Mouse (Mus musculus) hindbrain, embryonic 12.5 days (tissue): ENCODE measurements around the gene Necab2. TPM values are rescaled to one million over a fixed set of nuclear protein-coding genes. Genes with fewer than 3 reads are reported as not detected.

ENCODE experiments used
- ATAC-seq: fragments of 200-750 bp; cut with Nextera tagmentation; 2 replicates; pipeline ENCODE4 v1.8.0; 2017; ENCODE audit warnings: moderate TSS enrichment; ENCODE audit not compliant: low FRiP score
- H3K27ac ChIP-seq: fragments of 300-500 bp; sonication (generic); 2 replicates; pipeline ENCODE4 v1.5.1; 2016; ENCODE audit warnings: mild to moderate bottlenecking
- H3K27me3 ChIP-seq: fragments of 300-500 bp; sonication (generic); 2 replicates; pipeline ENCODE4 v1.6.1; 2016; ENCODE audit warnings: mild to moderate bottlenecking
- H3K36me3 ChIP-seq: fragments of 300-500 bp; sonication (generic); 2 replicates; pipeline ENCODE4 v1.6.1; 2016; ENCODE audit warnings: mild to moderate bottlenecking
- H3K4me1 ChIP-seq: fragments of 300-500 bp; sonication (generic); 2 replicates; pipeline ENCODE4 v1.6.1; 2016
- H3K4me2 ChIP-seq: fragments of 300-500 bp; sonication (generic); replicated peaks from 2 replicates; pipeline ENCODE4 v1.6.1; 2016; ENCODE audit warnings: mild to moderate bottlenecking
- H3K4me3 ChIP-seq: fragments of 300-500 bp; sonication (generic); 2 replicates; pipeline ENCODE4 v1.5.1; 2016; ENCODE audit warnings: mild to moderate bottlenecking
- H3K9ac ChIP-seq: fragments of 300-500 bp; sonication (generic); 2 replicates; pipeline ENCODE4 v1.6.1; 2016; ENCODE audit warnings: mild to moderate bottlenecking, moderate library complexity
- H3K9me3 ChIP-seq: fragments of 300-500 bp; sonication (generic); replicated peaks from 2 replicates; pipeline ENCODE4 v1.6.1; 2016; ENCODE audit warnings: mild to moderate bottlenecking
- WGBS: fragments of 180-500 bp; shearing (Covaris S2); methylation state at CpG from one replicate; pipeline ENCODE4 v1.1.7; 2016; 5-methylcytosine and 5-hydroxymethylcytosine counted together
- polyA plus RNA-seq: library from polyadenylated mRNA; unstranded; fragments of >200 nt; fragmentation: Nextera tagmentation; extraction: Ambion mirVana; gene quantifications from 2 replicates; pipeline ENCODE4 v1.2.1, GENCODE M21; 2016

The Necab2 gene
- polyA plus RNA-seq, 1 experiment from 2014 or later: 18.3 TPM

- peaks cover 39% of the 10 kb centered on the region for H3K4me1 ChIP-seq
- H3K9me3 ChIP-seq: no peaks in the 10 kb centered on the region
- H3K4me3 ChIP-seq: no peak overlapping the region
- no peak for ATAC-seq
- 66% methylated on average over 10 of the region's 10 CpGs for WGBS
- 0 out of 2 replicates have a peak overlapping the region, but pooled peaks have one; percentile 27 for H3K4me2 ChIP-seq
- H3K27me3 ChIP-seq: peaks cover 17% of the 10 kb centered on the region
- H3K36me3 ChIP-seq: no peaks in the 10 kb centered on the region
- H3K9ac ChIP-seq: no peak overlapping the region
- H3K27ac ChIP-seq: peak overlapping the region; percentile 57
Observed at GRCm38 (mm10) chr8:119466794-119467193, 20.3 kb downstream of the Necab2 start.

DNA sequence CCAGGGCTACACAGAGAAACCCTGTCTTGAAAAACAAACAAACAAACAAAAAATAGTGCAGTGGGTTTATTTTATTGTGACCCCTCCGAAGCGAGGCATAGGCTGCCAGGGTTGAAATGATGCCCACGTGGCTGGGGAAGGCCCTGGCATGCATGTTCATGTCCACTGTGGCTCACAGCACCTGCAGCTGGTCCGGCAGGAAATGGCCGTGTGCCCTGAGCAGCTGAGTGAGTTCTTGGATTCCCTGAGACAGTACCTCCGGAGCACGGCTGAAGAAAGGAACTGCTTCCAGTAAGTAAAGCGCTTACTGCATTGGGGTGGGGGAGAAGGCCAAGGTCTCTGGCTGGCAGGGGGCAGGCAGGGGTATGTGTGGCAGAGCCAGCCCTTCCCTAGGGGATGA is 21.6 kb downstream of the Necab2 start:
- no peaks in the 10 kb centered on the region for H3K9me3 ChIP-seq
- peaks cover 18% of the 10 kb centered on the region for H3K27me3 ChIP-seq
- 88% methylated on average over 8 of the region's 8 CpGs for WGBS
- peaks cover 37% of the 10 kb centered on the region for H3K4me1 ChIP-seq
- H3K4me3 ChIP-seq: no peak overlapping the region
- no peak for ATAC-seq
- H3K4me2 ChIP-seq: no peak overlapping the region
- H3K9ac ChIP-seq: no peak overlapping the region
- H3K36me3 ChIP-seq: no peaks in the 10 kb centered on the region
- no peak overlapping the region for H3K27ac ChIP-seq

DNA sequence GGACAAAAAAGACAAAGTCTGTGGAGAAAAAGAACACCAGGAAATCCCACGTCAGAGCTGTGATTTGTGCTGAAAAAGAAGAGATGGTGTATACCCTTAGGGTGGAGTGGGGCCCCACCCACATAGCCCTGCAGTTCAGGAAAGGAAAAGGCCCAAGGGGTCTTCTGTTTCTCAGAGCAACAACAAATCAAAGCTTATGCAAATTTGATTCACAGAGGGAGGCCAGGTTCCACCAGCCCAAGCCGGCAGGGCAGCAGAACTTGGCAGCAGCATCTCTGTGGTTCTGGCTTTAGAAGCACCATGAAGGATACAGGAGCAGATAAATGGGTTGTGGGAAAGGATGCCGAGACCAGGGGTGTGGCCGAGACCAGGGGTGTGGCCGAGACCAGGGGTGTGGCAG is 32.2 kb downstream of the Necab2 start:
- Histone ChIP-seq H3K36me3 (no peaks in the 10 kb centered on the region), H3K27ac (no peak overlapping the region), H3K4me3 (no peak overlapping the region), H3K9ac (no peak overlapping the region), H3K9me3 (no peaks in the 10 kb centered on the region), H3K27me3 (0 out of 2 replicates have a peak, but pooled peaks cover 3% of the 10 kb centered on the region), H3K4me2 (no peak overlapping the region), H3K4me1 (0 out of 2 replicates have a peak, but pooled peaks cover 4% of the 10 kb centered on the region)
- 24% methylated on average over 5 of the region's 5 CpGs for WGBS
- ATAC-seq: no peak

GRCm38 (mm10) chr8:119484145-119484896 is 37.8 kb downstream of the Necab2 start:
- no peak for ATAC-seq
- H3K4me3 ChIP-seq: no peak overlapping the region
- H3K27me3 ChIP-seq: 0 out of 2 replicates have a peak, but pooled peaks cover 4% of the 10 kb centered on the region
- no peaks in the 10 kb centered on the region for H3K9me3 ChIP-seq
- H3K4me2 ChIP-seq: no peak overlapping the region
- no peak overlapping the region for H3K9ac ChIP-seq
- no peak overlapping the region for H3K27ac ChIP-seq
- H3K36me3 ChIP-seq: no peaks in the 10 kb centered on the region
- H3K4me1 ChIP-seq: no peaks in the 10 kb centered on the region
- 83% methylated on average over 11 of the region's 11 CpGs for WGBS

DNA sequence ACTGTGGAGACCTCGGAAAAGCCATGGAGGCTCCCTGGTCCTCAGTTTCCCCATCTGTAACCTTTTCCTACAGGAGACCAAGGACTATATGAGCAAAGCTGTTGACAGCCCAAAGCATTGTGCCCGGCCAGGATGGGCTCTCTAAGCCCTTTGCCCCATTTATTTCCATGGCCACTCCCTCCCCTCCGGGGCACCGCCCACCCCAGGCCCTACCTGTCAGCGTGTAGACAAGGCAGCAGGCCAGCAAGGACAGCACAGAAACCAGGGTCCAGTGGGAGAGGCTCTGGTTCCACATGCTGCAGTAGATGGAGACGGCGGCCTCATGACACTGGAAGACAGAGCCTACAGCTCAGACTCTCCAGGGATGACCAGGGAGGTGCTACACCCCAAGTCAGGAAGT is 40.6 kb downstream of the Necab2 start:
- WGBS: 83% methylated on average over 7 of the region's 7 CpGs
- Histone ChIP-seq H3K27me3 (0 out of 2 replicates have a peak, but pooled peaks cover 9% of the 10 kb centered on the region), H3K4me1 (peaks cover 13% of the 10 kb centered on the region; the same call in 1 of the 2 replicates), H3K9me3 (no peaks in the 10 kb centered on the region), H3K4me2 (no peak overlapping the region), H3K4me3 (no peak overlapping the region), H3K27ac (no peak overlapping the region), H3K36me3 (no peaks in the 10 kb centered on the region), H3K9ac (no peak overlapping the region)
- ATAC-seq: no peak

DNA sequence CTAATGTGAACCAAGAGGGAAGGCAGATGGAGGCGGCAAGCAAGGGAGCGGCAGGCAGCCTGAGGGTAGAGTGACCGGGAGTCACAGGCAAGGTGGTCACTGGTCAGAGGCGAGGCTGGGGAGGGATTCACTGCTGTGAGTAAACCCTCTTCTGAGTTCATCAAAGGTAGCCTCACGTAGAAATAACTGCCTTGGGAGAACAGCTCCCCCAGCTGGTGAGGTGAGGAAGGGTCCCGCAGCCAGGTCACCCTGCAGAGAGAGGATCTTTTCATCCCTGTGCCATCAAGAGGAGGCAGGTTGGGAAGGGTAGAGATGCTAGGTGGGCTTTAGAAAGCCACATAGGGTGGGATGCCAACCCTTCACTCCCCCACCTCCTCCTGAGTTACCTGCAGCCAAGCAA is 50.3 kb downstream of the Necab2 start:
- ATAC-seq: no peak
- H3K27ac ChIP-seq: no peak overlapping the region
- no peak overlapping the region for H3K9ac ChIP-seq
- H3K4me1 ChIP-seq: peaks cover 12% of the 10 kb centered on the region
- H3K36me3 ChIP-seq: no peaks in the 10 kb centered on the region
- H3K27me3 ChIP-seq: peaks cover 13% of the 10 kb centered on the region
- no peak overlapping the region for H3K4me3 ChIP-seq
- WGBS: 13% methylated on average over 6 of the region's 6 CpGs
- H3K9me3 ChIP-seq: no peaks in the 10 kb centered on the region
- no peak overlapping the region for H3K4me2 ChIP-seq

- 82% methylated on average over 2 of the region's 2 CpGs for WGBS
- H3K36me3 ChIP-seq: no peaks in the 10 kb centered on the region
Observed at GRCm38 (mm10) chr8:119499836-119500235, 53.3 kb downstream of the Necab2 start.

GRCm38 (mm10) chr8:119501598-119501997 is 55.1 kb downstream of the Necab2 start, which contains the start of gene Slc38a8:
TSS of gene Slc38a8 (minus strand) at chr8:119501698.
- WGBS: 48% methylated on average over 5 of the region's 5 CpGs

More at GRCm38 (mm10) chr8:119499836-119500235, 53.3 kb downstream of the Necab2 start:
- Histone ChIP-seq H3K27me3 (peaks cover 10% of the 10 kb centered on the region), H3K9me3 (no peaks in the 10 kb centered on the region), H3K27ac (no peak overlapping the region), H3K9ac (no peak overlapping the region), H3K4me1 (peaks cover 22% of the 10 kb centered on the region), H3K4me3 (no peak overlapping the region), H3K4me2 (no peak overlapping the region)
- no peak for ATAC-seq

DNA sequence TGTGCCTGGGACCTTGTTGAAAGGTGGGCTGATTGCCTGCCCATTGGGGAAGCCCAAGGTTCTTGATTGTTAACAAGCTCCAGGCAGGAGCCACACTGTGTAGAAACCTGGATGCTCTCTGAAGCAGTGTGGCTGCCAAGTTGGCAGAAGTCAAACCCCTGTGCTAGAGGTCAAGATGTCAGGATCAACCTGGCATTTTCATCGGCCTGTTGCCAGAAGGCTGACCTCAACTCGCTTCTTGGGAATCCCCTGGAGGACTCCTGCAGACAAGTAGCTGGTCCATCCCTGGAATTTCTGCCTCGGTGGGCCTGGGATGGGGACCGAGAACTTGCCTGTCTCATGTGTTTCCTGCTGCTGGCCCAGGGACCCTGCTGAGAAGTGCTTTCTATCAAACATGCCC is 55.6 kb downstream of the Necab2 start:
- Histone ChIP-seq H3K27ac (no peak overlapping the region), H3K4me3 (no peak overlapping the region), H3K4me2 (no peak overlapping the region), H3K9me3 (no peaks in the 10 kb centered on the region), H3K9ac (no peak overlapping the region), H3K27me3 (no peaks in the 10 kb centered on the region), H3K36me3 (peaks cover 5% of the 10 kb centered on the region; the same call in 1 of the 2 replicates), H3K4me1 (peaks cover 26% of the 10 kb centered on the region)
- WGBS: 55% methylated on average over 4 of the region's 4 CpGs
- ATAC-seq: no peak

More at GRCm38 (mm10) chr8:119501598-119501997, 55.1 kb downstream of the Necab2 start, which contains the start of gene Slc38a8:
- Histone ChIP-seq H3K4me1 (peaks cover 28% of the 10 kb centered on the region), H3K9ac (no peak within 1 kb of the TSS), H3K36me3 (0 out of 2 replicates have a peak, but pooled peaks cover 4% of the 10 kb centered on the region), H3K4me3 (no peak within 1 kb of the TSS), H3K9me3 (no peaks in the 10 kb centered on the region), H3K27me3 (peaks cover 5% of the 10 kb centered on the region; the same call in 1 of the 2 replicates), H3K4me2 (no peak within 1 kb of the TSS), H3K27ac (no peak within 1 kb of the TSS)
- no peak for ATAC-seq

- H3K36me3 ChIP-seq: peaks cover 14% of the 10 kb centered on the region
- no peaks in the 10 kb centered on the region for H3K27me3 ChIP-seq
- H3K4me2 ChIP-seq: no peak overlapping the region
- no peaks in the 10 kb centered on the region for H3K9me3 ChIP-seq
- 49% methylated on average over 10 of the region's 10 CpGs for WGBS
- peaks cover 26% of the 10 kb centered on the region for H3K4me1 ChIP-seq
- ATAC-seq: no peak
- no peak overlapping the region for H3K27ac ChIP-seq
- H3K4me3 ChIP-seq: no peak overlapping the region
- H3K9ac ChIP-seq: no peak overlapping the region
Observed at GRCm38 (mm10) chr8:119503191-119503767, 56.8 kb downstream of the Necab2 start.

DNA sequence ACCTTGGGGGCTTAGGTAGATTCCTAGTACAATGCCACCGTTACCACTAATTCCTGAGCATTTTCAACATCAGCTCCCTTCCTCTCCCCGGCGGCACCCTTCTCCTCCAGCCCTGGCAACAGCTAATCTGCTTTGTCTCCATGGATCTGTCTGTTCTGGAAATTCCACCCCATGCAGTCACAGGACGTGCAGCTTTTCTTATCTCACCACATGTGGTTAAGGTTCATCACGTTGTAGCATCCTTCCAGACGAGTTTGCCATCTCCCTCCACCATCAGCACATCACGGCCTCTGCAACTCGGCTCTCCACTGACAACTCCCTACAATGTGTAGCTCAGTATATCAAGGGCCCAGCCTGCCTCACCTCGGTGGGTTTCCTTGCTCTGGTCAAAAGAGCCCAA is 59.0 kb downstream of the Necab2 start:
- no peaks in the 10 kb centered on the region for H3K9me3 ChIP-seq
- no peak overlapping the region for H3K9ac ChIP-seq
- no peak overlapping the region for H3K27ac ChIP-seq
- no peak overlapping the region for H3K4me3 ChIP-seq
- H3K27me3 ChIP-seq: no peaks in the 10 kb centered on the region
- H3K4me2 ChIP-seq: no peak overlapping the region
- no peak for ATAC-seq
- WGBS: 54% methylated on average over 9 of the region's 9 CpGs
- H3K4me1 ChIP-seq: peaks cover 20% of the 10 kb centered on the region
- peaks cover 36% of the 10 kb centered on the region for H3K36me3 ChIP-seq

DNA sequence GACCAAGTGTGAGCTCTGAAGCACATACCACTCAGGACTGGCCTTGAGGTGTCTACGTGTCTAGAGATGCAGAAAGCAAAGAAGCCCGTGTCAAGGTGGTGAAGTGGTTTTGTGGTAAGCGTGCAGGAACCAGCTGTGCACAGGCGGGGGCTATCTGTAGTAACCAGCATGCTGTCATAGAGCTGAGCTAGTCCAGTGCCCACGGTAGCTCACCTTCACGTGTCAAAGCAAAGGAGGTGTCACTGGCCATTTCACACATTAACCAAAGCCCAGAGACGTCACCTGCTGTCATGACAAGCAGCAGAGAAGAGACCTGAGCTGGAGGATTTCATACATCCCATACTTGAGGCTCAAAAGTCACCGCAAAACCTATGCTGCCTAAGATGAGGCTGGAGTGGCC is 59.6 kb downstream of the Necab2 start:
- Histone ChIP-seq H3K27ac (no peak overlapping the region), H3K4me2 (no peak overlapping the region), H3K9ac (no peak overlapping the region), H3K27me3 (no peaks in the 10 kb centered on the region), H3K4me3 (no peak overlapping the region), H3K9me3 (no peaks in the 10 kb centered on the region), H3K36me3 (peaks cover 42% of the 10 kb centered on the region), H3K4me1 (peaks cover 19% of the 10 kb centered on the region)
- no peak for ATAC-seq
- 88% methylated on average over 8 of the region's 8 CpGs for WGBS
